Mouse (Mus musculus) spleen, embryonic (tissue): ENCODE results near the gene Adgrg1.

ENCODE experiments used
- CTCF ChIA-PET: fragments of 350-600 bp; sonication (Branson Sonifier 250); formaldehyde crosslinking; loops from one replicate; lab custom pipeline; 2022; lab: Charles Lee

The Adgrg1 gene

DNA sequence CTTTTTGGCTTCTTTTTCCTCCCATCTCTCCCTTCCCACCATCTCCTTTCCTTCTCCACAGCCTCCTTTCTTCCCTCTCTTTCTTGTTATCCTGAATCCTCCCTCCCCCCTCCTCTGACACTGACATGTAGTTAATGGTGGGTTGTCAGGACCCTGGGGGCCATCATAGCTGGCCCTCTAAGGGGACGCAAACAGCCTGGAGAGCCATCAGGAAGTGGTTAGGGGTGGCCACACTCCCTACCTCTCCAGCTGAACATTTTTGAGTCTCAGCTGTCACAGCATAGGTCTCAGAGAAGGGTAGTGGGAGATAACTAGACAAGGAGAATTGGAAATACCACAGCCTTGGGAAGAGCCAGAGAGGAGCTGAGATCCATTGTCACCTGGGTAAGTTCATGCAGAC, 20.0 kb downstream of the Adgrg1 start:
- CTCF ChIA-PET, result interaction anchor here (0.8 kb wide), 1 partner anchor 29 kb away, joined by 4 read pairs; no protein-coding TSS in a partner anchor

- CTCF ChIA-PET, result interaction anchor here (0.8 kb wide), 1 partner anchor 29 kb away, joined by 4 read pairs; no protein-coding TSS in a partner anchor
These were observed 20.9 kb downstream of the Adgrg1 start for GRCm38 (mm10) chr8:94995336-94995893.

DNA sequence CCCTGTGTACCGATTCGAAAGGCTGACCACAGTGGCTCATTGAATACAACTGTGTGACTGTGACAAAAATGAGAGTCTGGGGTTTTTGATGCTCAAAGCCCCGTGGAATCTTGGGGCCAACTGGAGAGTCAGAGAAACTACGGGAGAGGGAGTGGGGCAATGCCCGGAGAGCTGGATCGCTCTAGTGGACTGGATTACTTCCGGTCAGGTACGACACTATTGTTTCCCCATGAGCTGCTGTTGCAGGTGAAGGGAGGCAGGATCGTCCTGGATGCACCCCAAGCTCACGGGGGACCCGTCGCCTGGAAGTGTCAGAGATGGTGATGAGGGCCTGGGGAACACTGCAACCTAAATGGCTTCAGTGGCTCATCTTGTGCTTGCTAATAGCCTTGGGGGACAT, 21.5 kb downstream of the Adgrg1 start:
- CTCF ChIA-PET, result interaction anchor here (0.6 kb wide), 1 partner anchor 73 kb away, joined by 3 read pairs; no protein-coding TSS in a partner anchor

DNA sequence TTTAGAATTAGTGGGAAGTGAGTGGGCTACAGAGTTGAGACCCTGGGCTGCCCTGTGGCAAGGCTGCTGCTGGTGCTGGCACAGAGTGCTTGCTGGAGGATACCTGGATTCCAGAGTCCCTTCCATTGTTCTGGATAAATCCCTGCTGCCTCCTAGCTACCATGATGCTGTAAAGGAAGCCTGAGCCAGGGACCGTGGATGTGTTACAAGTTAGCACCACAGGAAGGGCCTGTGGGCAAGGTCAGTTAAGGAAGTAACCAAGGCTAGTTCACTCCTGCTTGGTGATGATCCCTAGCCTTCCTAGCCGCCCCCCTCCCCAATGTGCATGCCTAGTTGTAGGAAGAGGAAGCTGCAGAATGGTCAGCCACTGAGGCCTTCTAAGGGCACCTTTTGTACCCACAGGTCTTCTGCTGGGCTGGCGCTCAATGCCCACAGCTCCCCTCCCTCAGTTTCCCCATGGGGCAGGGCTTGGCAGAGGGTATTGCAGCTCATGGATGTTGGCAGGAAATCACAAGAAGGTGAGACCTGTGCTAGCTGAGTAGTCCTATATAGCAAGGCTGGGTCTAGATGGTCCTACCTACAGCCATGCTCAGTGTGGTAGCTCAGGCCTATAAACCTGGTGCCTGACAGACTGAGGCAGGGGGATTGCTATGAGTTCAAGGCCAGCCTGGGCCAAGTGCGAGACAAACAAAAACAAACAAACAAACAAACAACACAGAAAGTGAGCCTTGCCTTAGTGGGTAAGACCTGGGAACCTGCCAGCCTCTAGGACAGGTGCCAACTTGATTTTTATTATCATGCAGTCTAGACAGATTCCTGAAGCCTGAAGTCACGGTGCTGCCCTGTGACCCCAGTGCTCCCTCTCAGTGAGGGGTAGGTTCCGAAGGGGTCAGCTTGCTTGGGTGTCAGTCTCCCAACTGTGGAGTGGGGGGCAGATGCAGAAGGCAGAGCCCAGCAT, 22.6 kb downstream of the Adgrg1 start:
- CTCF ChIA-PET, result no interaction called here

GRCm38 (mm10) chr8:94997857-94998243, 23.3 kb downstream of the Adgrg1 start:
- CTCF ChIA-PET, result no interaction called here

- CTCF ChIA-PET, result interaction anchor here (1.2 kb wide), 1 partner anchor 15 kb away, joined by 8 read pairs; no protein-coding TSS in a partner anchor
These were observed 23.9 kb downstream of the Adgrg1 start for GRCm38 (mm10) chr8:94998431-94998830.

DNA sequence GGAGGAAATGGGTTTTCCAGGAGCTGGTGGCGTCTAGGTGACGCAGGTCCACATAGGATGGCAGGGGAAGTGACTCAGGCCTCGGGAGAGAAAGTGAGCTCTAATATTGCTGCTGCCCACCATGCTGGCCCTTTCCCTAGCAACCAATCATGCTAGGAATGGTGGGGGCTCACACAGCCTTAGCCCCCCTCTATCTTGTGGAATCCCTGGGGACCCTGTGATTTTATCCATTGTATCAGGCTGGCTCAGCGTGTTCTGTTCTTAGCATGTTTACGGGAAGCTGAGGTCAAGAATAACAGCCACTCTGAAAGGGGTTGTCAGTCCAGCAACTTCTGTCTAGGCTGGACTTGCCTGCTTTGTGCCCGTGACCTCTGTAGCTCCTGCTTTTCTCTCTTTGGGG, 24.5 kb downstream of the Adgrg1 start:
- CTCF ChIA-PET, result interaction anchor here (0.7 to 1.2 kb wide), 2 partner anchors 12 to 16 kb away, joined by 3 to 8 read pairs; no protein-coding TSS in a partner anchor

DNA sequence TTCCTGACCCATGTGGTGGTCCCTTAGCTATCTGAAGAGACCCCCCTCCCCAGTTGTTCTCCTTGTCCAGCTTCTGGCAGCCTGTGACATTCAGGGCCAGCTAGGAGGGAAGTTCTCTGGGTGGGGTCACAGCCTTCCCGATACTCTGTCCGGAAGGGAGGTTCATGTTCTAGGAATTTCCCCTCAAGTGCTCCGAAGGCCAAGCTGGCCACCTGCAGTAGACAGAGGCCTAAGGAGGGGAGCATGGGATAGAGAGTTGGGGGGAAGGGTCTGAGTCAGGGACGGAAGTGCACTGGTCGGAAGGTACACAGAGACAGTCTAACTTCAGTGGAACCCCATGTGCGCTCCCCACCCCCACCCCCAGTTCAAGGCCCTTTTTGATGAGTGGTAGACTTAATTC, 25.4 kb downstream of the Adgrg1 start:
- CTCF ChIA-PET, result no interaction called here

DNA sequence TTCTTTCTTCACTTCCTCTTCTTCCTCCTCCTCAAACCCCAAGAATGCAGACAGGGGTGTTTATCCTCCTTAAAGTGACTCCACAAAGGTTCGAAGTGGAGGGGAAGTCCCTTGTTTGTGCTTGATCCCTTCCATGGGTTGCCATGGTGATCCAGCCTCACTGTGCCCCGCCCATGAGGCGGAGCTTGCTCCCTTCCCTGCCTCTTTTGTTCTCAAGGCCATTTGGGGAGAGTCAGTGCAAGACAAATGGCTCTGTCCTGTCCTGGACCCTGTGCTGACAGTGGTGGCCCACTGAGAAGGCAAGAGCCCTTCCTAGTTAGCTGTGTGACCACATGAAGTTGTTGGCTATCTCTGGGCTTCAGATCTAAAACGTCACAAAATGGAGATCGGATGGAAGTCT, 26.1 kb downstream of the Adgrg1 start:
- CTCF ChIA-PET, result interaction anchor here (1.1 to 1.3 kb wide), 3 partner anchors 10 to 51 kb away, joined by 3 to 5 read pairs (median 3); no protein-coding TSS in a partner anchor

GRCm38 (mm10) chr8:95001165-95001564, 26.6 kb downstream of the Adgrg1 start:
- CTCF ChIA-PET, result interaction anchor here (0.5 to 1.3 kb wide), 4 partner anchors 10 to 531 kb away, joined by 3 to 5 read pairs (median 3); no protein-coding TSS in a partner anchor

GRCm38 (mm10) chr8:95001655-95002054, 27.1 kb downstream of the Adgrg1 start:
- CTCF ChIA-PET, result interaction anchor here (0.5 to 1.3 kb wide), 5 partner anchors 11 to 531 kb away, joined by 3 to 5 read pairs (median 3); no protein-coding TSS in a partner anchor

GRCm38 (mm10) chr8:95002089-95002655, 27.6 kb downstream of the Adgrg1 start:
- CTCF ChIA-PET, result interaction anchor here (0.6 to 1.3 kb wide), 2 partner anchors 11 to 14 kb away, joined by 3 to 4 read pairs; no protein-coding TSS in a partner anchor

DNA sequence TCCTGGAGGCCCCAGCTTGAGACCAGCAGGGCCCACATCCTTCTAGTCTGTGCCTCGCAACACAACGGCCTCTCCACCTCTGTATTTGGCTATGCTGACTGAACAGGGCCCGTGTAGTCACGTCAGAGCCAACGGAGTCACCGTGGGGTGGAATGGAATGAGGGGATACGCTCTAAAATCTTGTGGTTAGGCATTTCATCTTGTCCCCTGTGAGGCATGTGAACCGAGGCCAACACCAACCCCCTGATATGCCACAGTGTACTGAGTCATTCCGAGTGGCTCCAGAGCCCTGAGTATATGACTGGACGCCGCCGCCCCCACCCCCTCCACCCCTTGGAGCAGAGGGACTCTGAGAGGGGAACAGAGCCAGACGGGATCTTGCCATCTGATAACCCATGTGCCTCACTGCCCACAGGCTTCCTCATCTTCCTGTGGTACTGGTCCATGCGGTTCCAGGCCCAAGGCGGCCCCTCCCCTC, 37.9 kb downstream of the Adgrg1 start:
- CTCF ChIA-PET, result no interaction called here

- CTCF ChIA-PET, result no interaction called here
These were observed 41.3 kb downstream of the Adgrg1 start for GRCm38 (mm10) chr8:95015866-95016265.

DNA sequence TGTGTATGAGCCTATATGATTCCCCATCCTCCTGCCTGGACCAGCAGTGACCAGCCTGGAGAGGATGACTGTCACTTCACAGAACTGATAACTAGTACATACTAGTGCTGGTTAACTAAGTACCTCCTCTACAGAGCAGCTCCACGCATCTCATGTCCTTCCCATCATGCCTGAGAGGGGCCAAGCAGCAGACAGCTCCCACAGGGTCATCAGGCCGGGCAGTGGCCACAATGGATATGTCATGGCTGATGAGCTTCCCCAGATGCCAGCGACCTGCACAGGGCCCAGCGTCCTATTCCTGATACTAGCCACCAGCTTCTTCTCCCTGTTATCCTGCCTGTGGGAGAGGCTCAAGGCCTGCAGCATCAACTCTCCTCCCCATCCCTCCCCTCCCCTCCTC, 42.1 kb downstream of the Adgrg1 start:
- CTCF ChIA-PET, result no interaction called here

- CTCF ChIA-PET, result no interaction called here
These were observed 42.9 kb downstream of the Adgrg1 start, which contains the start of gene Adgrg3 for GRCm38 (mm10) chr8:95017451-95017850. TSS of gene Adgrg3 (plus strand) at chr8:95017692.

- CTCF ChIA-PET, result no interaction called here
These were observed 43.6 kb downstream of the Adgrg1 start for GRCm38 (mm10) chr8:95017969-95018635.

DNA sequence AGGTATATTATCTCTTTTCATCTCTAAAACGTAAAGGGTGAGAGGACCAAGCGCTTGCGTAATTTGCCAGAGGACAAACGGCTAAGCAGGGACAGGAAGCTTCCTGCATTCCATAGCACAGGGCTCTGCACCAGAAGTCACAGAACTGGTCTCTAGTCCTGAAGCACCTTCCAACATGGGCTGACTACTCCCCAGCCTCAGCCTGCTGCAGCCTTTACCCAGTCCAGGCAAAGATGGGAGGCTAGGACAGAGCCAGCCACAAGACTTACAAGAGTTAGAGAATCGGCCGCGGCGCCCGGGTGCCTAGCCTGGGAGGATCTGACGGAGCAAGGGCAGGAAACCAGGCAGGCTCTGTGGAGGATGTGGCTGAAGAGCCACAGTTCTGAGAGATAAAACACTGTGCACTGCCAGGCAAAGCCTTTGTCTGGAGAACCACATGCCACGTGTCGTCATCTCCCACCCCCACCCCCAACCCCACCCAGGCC, 45.8 kb downstream of the Adgrg1 start:
- CTCF ChIA-PET, result no interaction called here

GRCm38 (mm10) chr8:95020821-95021220, 46.3 kb downstream of the Adgrg1 start:
- CTCF ChIA-PET, result no interaction called here

DNA sequence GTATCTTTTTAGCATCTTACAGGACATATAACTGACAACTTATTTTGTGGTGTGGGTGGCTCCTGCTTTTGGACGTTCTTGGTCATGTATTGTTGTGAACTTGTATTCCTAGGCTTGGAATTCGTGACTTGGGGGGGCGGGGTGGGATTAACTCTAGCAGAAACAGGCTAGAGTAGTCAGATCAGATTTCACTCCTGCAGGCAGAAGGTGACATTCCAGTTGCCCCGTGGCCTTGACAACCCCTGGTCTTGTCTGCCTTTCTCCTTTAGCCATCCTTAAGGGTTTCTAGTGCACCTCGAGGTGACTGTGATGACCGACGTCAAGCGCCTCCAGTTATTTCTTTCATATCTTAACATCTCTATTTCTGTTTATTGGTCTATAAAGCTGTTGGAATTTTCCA, 48.6 kb downstream of the Adgrg1 start:
- CTCF ChIA-PET, result no interaction called here

GRCm38 (mm10) chr8:95024387-95024786, 49.8 kb downstream of the Adgrg1 start:
- CTCF ChIA-PET, result no interaction called here
